Mouse (Mus musculus): Measurements from ENCODE around the gene Ywhae. TPM values are rescaled to one million over a fixed set of nuclear protein-coding genes. Genes with fewer than 3 reads are reported as not detected.

Ywhae gene
- polyA plus RNA-seq, 1 experiment from 2014 or later: 1,436 TPM

DNA sequence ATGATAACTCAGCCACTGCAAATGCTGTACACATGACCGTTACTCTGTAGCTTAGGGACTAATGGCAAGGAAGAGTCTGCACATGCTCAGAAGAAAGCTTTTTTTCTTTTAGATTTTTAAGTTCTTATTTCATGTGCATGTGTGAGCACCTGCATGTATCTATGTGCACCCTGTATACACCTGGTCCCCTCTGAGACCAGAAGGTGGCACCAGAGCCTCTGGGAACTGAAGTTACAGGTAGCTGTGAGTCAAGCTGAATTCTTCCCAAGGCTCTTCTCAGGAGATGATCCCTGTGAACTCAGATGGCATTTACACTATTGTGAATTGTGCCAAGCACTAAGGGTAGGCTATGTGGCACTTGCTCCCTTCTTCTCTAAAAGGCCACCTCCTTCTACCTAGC is 43.2 kb downstream of the Ywhae start:
- Histone ChIP-seq H3K36me3 (replicated peaks) (no peaks in the 10 kb centered on the region), H3K4me3 (replicated peaks) (no peak overlapping the region), H3K27ac (no peak overlapping the region), H3K9me3 (no peaks in the 10 kb centered on the region), H3K4me2 (no peak overlapping the region), H3K27me3 (0 out of 2 replicates have a peak, but pooled peaks cover 3% of the 10 kb centered on the region), H3K4me1 (no peaks in the 10 kb centered on the region), H3K9ac (no peak overlapping the region)
- ATAC-seq (ENCODE audit: low FRiP score): no peak
- WGBS: 92% methylated on average over 1 of the region's 1 CpGs

DNA sequence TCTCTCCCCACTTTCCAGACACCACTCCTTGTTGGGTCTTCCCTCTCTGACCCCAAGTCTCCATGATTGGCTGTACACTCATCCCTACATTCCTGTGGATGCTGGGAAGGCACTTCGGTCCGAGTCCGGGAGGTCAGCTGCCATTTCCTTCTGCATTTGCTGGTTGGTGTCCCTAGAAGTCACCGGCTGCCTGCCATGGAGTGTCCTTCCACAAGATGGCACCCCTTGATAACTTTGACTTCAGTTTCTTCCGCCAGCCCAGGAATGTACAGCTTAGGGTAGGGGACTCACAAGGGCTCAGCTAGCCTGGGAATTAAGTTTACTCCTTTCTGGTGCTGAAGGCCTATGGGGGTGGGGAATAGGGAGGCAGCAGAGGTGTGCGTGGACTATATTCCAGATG is 49.2 kb downstream of the Ywhae start:
- H3K27me3 ChIP-seq: no peaks in the 10 kb centered on the region
- ATAC-seq (ENCODE audit: low FRiP score): 0 out of 2 replicates have a peak, but pooled peaks have one; percentile 20
- no peaks in the 10 kb centered on the region for H3K36me3 ChIP-seq (replicated peaks)
- H3K27ac ChIP-seq: no peak overlapping the region
- 27% methylated on average over 6 of the region's 6 CpGs for WGBS
- H3K4me1 ChIP-seq: no peaks in the 10 kb centered on the region
- H3K4me3 ChIP-seq (replicated peaks): no peak overlapping the region
- H3K9me3 ChIP-seq: no peaks in the 10 kb centered on the region
- H3K9ac ChIP-seq: no peak overlapping the region
- no peak overlapping the region for H3K4me2 ChIP-seq

DNA sequence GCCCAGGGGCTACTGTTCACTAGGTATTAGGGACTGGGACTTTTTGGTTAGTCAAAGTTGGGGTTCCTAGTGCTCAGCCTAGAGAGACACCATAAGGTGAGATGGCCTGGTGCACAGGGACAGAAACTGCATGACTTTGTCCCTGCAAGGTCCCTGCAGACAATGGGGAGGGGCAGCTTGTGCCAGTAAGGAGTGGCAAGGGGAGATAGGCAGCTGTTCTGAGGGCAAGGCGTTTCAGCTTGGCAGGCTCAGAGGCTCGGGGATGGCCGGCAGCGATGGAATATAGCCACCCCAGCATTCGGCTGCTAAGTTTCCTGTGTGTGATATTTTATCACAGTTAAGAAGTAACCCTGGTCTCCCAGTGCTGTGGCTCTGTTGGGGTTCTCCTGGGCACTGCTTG is 51.1 kb downstream of the Ywhae start:
- no peak overlapping the region for H3K9ac ChIP-seq
- H3K27ac ChIP-seq: no peak overlapping the region
- no peaks in the 10 kb centered on the region for H3K9me3 ChIP-seq
- H3K4me1 ChIP-seq: no peaks in the 10 kb centered on the region
- no peaks in the 10 kb centered on the region for H3K36me3 ChIP-seq (replicated peaks)
- ATAC-seq (ENCODE audit: low FRiP score): no peak
- WGBS: 89% methylated on average over 5 of the region's 5 CpGs
- no peak overlapping the region for H3K4me3 ChIP-seq (replicated peaks)
- no peak overlapping the region for H3K4me2 ChIP-seq
- no peaks in the 10 kb centered on the region for H3K27me3 ChIP-seq

DNA sequence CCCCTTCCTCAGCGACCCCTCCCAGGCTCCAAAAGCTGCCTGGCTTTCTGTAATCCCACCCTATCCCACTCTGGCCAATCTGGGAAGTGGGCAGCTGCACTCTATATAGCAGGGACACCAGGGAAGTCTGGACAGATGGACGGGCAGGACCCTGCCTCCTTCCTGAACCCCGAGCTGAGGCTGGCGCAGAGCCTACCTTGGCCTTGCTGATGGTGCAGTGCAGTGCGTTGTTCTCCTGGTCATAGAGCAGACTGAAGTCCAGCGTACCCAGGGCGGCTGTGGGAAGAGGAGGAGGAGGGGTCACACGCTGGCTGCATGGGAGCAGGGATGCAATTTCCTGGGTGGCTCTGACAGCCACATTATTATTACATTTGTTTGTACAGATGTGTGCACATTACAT is 53.2 kb downstream of the Ywhae start:
- ATAC-seq (ENCODE audit: low FRiP score): no peak
- Histone ChIP-seq H3K27me3 (peaks cover 10% of the 10 kb centered on the region), H3K27ac (no peak overlapping the region), H3K4me2 (no peak overlapping the region), H3K9ac (no peak overlapping the region), H3K9me3 (no peaks in the 10 kb centered on the region), H3K36me3 (replicated peaks) (no peaks in the 10 kb centered on the region), H3K4me3 (replicated peaks) (no peak overlapping the region), H3K4me1 (no peaks in the 10 kb centered on the region)
- 79% methylated on average over 8 of the region's 8 CpGs for WGBS

DNA sequence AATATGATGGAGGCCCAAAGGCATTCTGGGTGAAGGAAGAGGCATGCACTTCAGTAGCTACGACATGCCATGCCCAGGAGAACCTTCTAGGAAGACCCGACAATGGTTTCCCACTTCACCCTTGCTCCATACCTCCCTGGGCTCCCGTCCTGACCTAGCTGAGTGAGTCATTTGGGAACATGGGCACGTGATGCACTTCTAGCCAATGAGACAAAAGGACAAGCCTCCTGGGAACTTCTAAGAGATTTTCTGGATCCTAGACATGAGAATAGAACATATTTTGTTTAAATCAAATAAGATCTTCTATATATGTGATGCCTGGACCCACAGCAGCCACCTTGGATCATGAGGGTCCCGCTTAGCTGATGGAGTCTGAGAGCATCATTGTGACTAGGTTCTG is 59.9 kb downstream of the Ywhae start:
- H3K9ac ChIP-seq: no peak overlapping the region
- no peak overlapping the region for H3K4me3 ChIP-seq (replicated peaks)
- H3K36me3 ChIP-seq (replicated peaks): no peaks in the 10 kb centered on the region
- peaks cover 21% of the 10 kb centered on the region for H3K4me1 ChIP-seq
- no peak overlapping the region for H3K4me2 ChIP-seq
- H3K27ac ChIP-seq: no peak overlapping the region
- peaks cover 76% of the 10 kb centered on the region for H3K27me3 ChIP-seq
- no peaks in the 10 kb centered on the region for H3K9me3 ChIP-seq
- no peak for ATAC-seq (ENCODE audit: low FRiP score)
- 77% methylated on average over 5 of the region's 5 CpGs for WGBS

DNA sequence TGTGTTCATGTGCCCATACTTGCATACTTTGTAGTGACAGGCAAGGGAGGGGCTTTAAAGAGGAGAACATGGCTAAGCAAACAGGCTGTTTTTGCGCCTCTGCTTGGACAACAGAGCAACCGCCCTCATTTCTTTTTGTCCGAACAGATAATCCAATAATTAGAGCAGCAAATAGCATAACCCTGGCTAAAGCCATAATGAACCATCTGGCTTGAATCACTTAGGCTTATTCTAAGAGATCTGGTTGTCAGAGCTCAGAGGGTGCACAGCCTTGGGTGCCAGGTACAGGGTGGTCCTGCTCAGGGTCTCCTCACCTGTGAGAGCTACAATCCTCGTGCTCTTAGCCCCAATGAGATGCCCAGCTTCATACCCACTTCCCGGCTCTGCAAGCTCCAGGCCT is 60.7 kb downstream of the Ywhae start:
- 71% methylated on average over 5 of the region's 5 CpGs for WGBS

DNA sequence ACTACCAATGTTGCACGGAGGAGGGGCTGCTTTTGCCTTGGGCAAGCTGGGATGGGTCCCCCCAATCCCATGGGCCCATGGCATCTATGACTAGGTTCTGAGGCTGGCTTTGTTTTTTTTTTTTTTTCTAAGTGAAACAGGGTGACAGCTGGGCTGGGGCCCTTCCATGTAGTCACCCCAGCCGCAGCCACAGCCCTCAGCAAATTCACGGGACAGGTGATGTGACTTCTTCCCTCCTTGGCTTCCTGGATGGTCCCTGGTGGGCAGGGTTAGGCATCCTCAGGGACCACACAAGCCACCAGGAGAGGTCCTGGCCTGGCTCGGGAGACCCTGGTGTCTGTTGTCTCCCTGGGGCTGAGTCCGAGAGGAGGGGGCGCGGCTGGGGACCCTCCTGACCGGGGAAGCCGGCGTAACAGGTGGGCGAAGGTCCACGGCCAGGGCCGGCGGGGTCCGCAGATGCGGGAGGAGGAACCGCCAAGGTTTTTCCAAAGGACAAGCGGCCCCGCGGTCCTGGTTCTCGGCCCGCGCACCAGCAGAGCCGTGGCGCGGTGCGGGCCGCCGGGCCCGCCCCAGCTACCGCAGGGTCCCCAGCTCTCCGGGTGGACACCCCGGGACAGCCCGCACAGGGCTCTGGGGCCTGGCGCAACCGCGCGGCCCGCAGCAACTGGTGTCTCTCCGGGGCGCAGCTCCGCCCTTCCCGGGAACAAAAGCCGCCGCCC is 62.1 kb downstream of the Ywhae start:
- Histone ChIP-seq H3K4me1 (peaks cover 27% of the 10 kb centered on the region), H3K36me3 (replicated peaks) (no peaks in the 10 kb centered on the region), H3K9ac (peak overlapping the region; percentile 51; the same call in 1 of the 2 replicates), H3K27ac (no peak overlapping the region), H3K9me3 (no peaks in the 10 kb centered on the region), H3K4me2 (peak overlapping the region; percentile 65), H3K4me3 (replicated peaks) (peak overlapping the region; percentile 51), H3K27me3 (peaks cover 85% of the 10 kb centered on the region)
- peak; percentile 39; the same call in 1 of the 2 replicates for ATAC-seq (ENCODE audit: low FRiP score)
- 4% methylated on average over 45 of the region's 45 CpGs for WGBS

More for the DNA sequence above, 60.7 kb downstream of the Ywhae start:
- no peak for ATAC-seq (ENCODE audit: low FRiP score)
- Histone ChIP-seq H3K36me3 (replicated peaks) (no peaks in the 10 kb centered on the region), H3K4me3 (replicated peaks) (no peak overlapping the region), H3K9ac (no peak overlapping the region), H3K9me3 (no peaks in the 10 kb centered on the region), H3K27me3 (peaks cover 84% of the 10 kb centered on the region), H3K4me1 (peaks cover 21% of the 10 kb centered on the region), H3K4me2 (no peak overlapping the region), H3K27ac (no peak overlapping the region)

DNA sequence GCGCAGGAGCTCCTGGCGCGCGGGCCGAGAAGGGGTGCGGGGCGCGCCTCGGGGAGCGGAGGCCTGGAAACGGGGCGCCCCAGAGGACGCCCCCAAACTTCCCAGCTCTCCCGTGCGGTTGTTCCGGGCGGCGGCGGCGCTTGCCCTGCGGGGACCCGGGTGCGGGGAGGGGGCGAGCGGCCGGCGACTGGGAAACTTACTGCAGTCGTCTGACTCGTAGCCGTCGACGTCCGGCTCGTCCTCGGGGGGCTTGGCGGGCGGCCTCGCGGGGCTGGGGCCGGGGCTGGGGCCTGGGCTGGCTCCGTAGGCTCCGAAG is 62.6 kb downstream of the Ywhae start:
- Histone ChIP-seq H3K9ac (peak overlapping the region; percentile 51), H3K9me3 (no peaks in the 10 kb centered on the region), H3K4me2 (peak overlapping the region; percentile 65), H3K4me3 (replicated peaks) (peak overlapping the region; percentile 51), H3K27ac (no peak overlapping the region), H3K4me1 (peaks cover 27% of the 10 kb centered on the region), H3K36me3 (replicated peaks) (no peaks in the 10 kb centered on the region), H3K27me3 (peaks cover 80% of the 10 kb centered on the region)
- ATAC-seq (ENCODE audit: low FRiP score): no peak
- WGBS: under 1% methylated on average over 38 of the region's 42 CpGs

DNA sequence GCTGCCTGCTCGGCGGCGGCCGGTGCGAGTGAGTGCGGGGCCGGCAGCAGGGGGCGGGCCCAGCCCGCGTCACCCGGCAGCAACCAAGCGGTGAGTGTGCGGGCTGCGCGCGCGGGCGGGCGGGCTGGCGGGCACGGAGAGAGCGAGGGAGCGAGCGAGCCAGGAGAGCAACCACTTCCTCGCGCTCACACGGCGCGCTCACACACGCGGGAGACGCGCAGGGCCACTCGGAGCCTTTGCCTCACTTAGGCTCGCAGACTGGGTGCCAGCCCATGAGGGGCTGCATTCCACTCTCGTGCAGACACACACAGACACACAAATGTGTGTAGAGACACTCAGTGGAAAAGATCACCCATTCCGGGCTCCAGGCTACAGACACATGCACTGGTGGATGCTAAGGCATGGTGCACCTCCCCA is 63.4 kb downstream of the Ywhae start, which contains the start of gene Doc2b:
TSS of gene Doc2b (minus strand) at position 21 of the 417 bp plus-strand sequence.
- H3K27ac ChIP-seq: no peak within 1 kb of the TSS
- WGBS: 6% methylated on average over 32 of the region's 37 CpGs
- peaks cover 27% of the 10 kb centered on the region for H3K4me1 ChIP-seq
- H3K4me2 ChIP-seq: peak within 1 kb of the TSS; percentile 65
- H3K36me3 ChIP-seq (replicated peaks): no peaks in the 10 kb centered on the region
- no peaks in the 10 kb centered on the region for H3K9me3 ChIP-seq
- ATAC-seq (ENCODE audit: low FRiP score): peak; percentile 84
- peak within 1 kb of the TSS; percentile 51 for H3K4me3 ChIP-seq (replicated peaks)
- peaks cover 78% of the 10 kb centered on the region for H3K27me3 ChIP-seq
- H3K9ac ChIP-seq: peak within 1 kb of the TSS; percentile 51

DNA sequence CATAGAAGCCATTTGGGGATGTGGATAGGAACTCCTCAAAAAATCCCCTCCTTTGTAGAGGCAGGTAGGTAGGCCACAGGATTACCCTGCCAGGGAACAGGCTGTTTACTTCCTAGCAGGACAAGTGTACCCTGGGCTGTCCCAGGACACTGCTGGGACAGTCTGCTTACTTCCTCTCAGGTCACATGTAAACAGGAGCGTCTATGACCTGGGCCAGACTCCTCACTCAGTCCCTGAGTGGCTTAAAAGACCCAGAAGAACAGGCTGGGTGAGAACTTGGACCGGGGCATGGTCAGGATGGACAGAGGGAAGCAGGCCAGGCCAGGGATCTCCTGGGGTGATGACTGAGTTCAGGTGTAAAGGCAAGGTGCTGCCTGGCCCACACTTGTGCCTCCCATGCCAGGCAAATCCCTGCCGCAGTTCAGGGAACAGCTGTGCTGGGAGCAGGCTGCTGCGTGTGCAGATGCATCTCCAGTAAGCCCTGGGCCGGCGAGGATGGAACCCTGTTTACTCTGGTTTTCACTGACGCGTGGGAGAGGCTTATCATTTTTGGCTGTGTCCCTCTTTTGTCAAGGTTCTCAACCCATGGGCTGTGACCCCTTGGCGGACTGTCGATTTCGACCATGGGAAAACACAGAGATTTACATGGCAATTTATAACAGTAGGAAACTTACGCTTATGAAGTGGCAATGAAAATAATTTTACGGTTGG is 64.0 kb downstream of the Ywhae start:
- Histone ChIP-seq H3K4me2 (no peak overlapping the region), H3K9ac (no peak overlapping the region), H3K27ac (no peak overlapping the region)

DNA sequence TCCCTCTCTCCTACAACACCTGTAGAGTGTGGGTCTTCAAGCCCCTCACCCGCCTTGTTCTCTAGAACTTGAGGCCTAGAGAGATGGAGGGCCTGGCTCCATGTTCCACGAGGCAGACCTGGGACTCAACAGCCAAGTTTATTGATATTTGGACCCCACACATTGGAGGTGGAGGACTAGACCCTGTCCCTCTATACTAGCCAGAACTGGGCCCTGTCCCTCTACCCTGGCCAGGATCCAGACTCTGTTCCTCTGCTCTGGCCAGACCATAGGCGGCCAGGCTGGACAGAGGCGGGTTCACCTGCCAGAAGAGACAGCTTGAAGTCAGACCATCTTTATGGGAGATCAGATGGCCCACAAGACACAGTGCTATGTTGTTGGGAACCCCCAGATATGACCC is 68.7 kb downstream of the Ywhae start:
- peaks cover 6% of the 10 kb centered on the region; the same call in 1 of the 2 replicates for H3K4me1 ChIP-seq
- H3K27me3 ChIP-seq: peaks cover 25% of the 10 kb centered on the region
- H3K9me3 ChIP-seq: no peaks in the 10 kb centered on the region
- no peaks in the 10 kb centered on the region for H3K36me3 ChIP-seq (replicated peaks)
- no peak overlapping the region for H3K27ac ChIP-seq
- H3K9ac ChIP-seq: no peak overlapping the region
- no peak for ATAC-seq (ENCODE audit: low FRiP score)
- WGBS: 83% methylated on average over 4 of the region's 4 CpGs
- no peak overlapping the region for H3K4me2 ChIP-seq
- no peak overlapping the region for H3K4me3 ChIP-seq (replicated peaks)

More for the DNA sequence above, 64.0 kb downstream of the Ywhae start:
- Histone ChIP-seq H3K4me1 (peaks cover 27% of the 10 kb centered on the region), H3K9me3 (no peaks in the 10 kb centered on the region), H3K36me3 (replicated peaks) (no peaks in the 10 kb centered on the region), H3K4me3 (replicated peaks) (0 out of 2 replicates have a peak overlapping the region, but pooled peaks have one; percentile 51), H3K27me3 (peaks cover 72% of the 10 kb centered on the region)
- 77% methylated on average over 13 of the region's 13 CpGs for WGBS
- no peak for ATAC-seq (ENCODE audit: low FRiP score)

DNA sequence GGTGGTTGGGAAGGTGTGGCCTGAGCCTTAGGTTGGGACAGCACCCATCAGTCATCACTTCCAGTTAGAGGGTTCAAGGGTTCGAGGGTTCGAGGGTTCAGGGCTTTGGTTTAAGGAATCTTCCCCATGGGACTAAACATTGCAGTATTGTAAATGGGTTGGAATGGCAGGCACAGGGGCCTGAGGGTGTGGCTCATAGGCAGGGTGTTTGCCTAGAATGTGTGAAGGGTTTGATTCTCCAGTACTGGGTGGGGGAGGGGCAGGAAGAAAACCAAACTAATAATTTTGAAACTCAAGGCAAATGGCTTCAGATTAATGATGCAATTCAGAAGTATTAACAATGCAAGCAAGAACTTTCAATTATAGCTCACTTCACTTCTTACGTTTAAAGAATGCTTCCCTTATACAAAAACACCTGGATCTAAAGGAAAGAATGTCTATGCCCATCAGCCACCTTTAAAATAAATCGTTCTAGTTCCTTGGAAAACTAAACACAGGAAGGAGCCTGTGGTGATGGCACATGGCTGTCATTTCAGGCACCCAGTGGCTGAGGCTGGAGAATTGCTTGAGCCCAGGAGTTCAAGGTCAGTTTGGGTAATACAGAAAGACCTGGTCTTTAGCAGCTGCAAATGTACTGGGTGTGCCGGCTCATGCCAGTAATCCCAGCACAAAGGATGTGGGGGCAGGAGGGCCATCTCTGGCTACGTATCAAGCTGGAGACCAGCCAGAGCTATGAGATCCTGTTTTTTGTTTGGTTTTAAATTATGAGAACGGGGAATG is 69.3 kb downstream of the Ywhae start:
- H3K9me3 ChIP-seq: no peaks in the 10 kb centered on the region
- peaks cover 6% of the 10 kb centered on the region; the same call in 1 of the 2 replicates for H3K4me1 ChIP-seq
- no peak overlapping the region for H3K4me3 ChIP-seq (replicated peaks)
- H3K9ac ChIP-seq: no peak overlapping the region
- 83% methylated on average over 7 of the region's 7 CpGs for WGBS
- H3K36me3 ChIP-seq (replicated peaks): no peaks in the 10 kb centered on the region
- H3K27ac ChIP-seq: no peak overlapping the region
- H3K4me2 ChIP-seq: no peak overlapping the region
- ATAC-seq (ENCODE audit: low FRiP score): no peak
- H3K27me3 ChIP-seq: peaks cover 19% of the 10 kb centered on the region

All from forebrain, embryonic 12.5 days (tissue).